In the genomic region with DNA sequence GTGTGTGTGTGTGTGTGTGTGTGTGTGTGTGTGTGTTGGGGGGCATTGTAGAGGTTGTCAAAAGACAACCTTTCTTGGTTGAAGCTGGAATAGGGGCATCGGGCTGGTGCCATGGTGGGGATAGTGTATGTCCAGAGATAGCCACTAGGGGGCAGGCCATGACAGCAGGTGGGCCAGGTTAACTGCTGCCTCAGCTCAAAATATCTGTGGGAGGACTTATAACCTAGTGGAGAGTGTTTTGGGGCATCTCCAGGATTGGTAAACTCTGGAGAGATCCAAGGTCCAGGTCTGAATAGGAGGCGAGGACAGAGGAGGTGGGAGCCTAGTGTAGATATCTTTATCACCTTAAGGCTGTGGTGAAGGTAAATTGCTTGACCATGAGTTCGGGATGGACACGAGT, we compare ENCODE assay signal across 8 mouse cellular contexts.
DNase-seq lines count a peak whose midpoint lies in the region; ATAC-seq and TF ChIP-seq lines count a peak whose summit lies in the region.

No protein-coding gene starts in this region.

- no peaks in the 10 kb centered on the region for H3K27me3 ChIP-seq in hindbrain, embryonic 11.5 days (ENCODE audit: control insufficient read depth, insufficient read depth, low read length)
- peaks cover 47% of the 10 kb centered on the region for H3K27me3 ChIP-seq in hindbrain, embryonic 13.5 days
- no peaks in the 10 kb centered on the region for H3K27me3 ChIP-seq in heart, embryonic 11.5 days (ENCODE audit: control insufficient read depth, insufficient read depth, low read length)
- H3K27me3 ChIP-seq in liver, embryonic 11.5 days (replicated peaks; ENCODE audit: control insufficient read depth, insufficient read depth, low read length) = no peaks in the 10 kb centered on the region
- H3K27me3 ChIP-seq in neural tube, embryonic 11.5 days (ENCODE audit: control insufficient read depth, insufficient read depth, low read length) = no peaks in the 10 kb centered on the region
- no peaks in the 10 kb centered on the region for H3K27me3 ChIP-seq in thymus, adult 2 months (ENCODE audit: control insufficient read depth, insufficient read depth, low read length)

- H3K4me1 ChIP-seq in hindbrain, embryonic 11.5 days (replicated peaks; ENCODE audit: control insufficient read depth, insufficient read depth, low read length) = no peaks in the 10 kb centered on the region
- H3K4me1 ChIP-seq in hindbrain, embryonic 13.5 days (replicated peaks) = peaks cover 13% of the 10 kb centered on the region
- 0 out of 2 replicates have a peak, but pooled peaks cover 2% of the 10 kb centered on the region for H3K4me1 ChIP-seq in heart, embryonic 11.5 days (ENCODE audit: control insufficient read depth, insufficient read depth, low read length)
- H3K4me1 ChIP-seq in liver, embryonic 11.5 days (replicated peaks; ENCODE audit: control insufficient read depth, insufficient read depth, low read length) = no peaks in the 10 kb centered on the region
- no peaks in the 10 kb centered on the region for H3K4me1 ChIP-seq in neural tube, embryonic 11.5 days (ENCODE audit: control insufficient read depth, insufficient read depth, low read length)
- no peaks in the 10 kb centered on the region for H3K4me1 ChIP-seq in thymus, adult 2 months (replicated peaks; ENCODE audit: control insufficient read depth, insufficient read depth, low read length)

- no peak for TF ChIP-seq POLR2A in thymus, adult 2 months (IDR thresholded peaks at IDR 0.05; ENCODE audit: control insufficient read depth, extremely low read depth, insufficient read depth, low read length, poor library complexity)

- peak; percentile 61; the same call in 1 of the 2 replicates for ATAC-seq in hindbrain, embryonic 11.5 days (ENCODE audit: low FRiP score)
- ATAC-seq in hindbrain, embryonic 13.5 days (ENCODE audit: low FRiP score) = no peak
- ATAC-seq in heart, embryonic 11.5 days (replicated peaks; ENCODE audit: insufficient number of reproducible peaks, low FRiP score, low TSS enrichment) = 0 out of 2 replicates have a peak, but pooled peaks have one; percentile 12
- peak; percentile 50; the same call in 1 of the 2 replicates for ATAC-seq in liver, embryonic 11.5 days (replicated peaks; ENCODE audit: low FRiP score)
- ATAC-seq in neural tube, embryonic 11.5 days (ENCODE audit: insufficient read depth, low FRiP score, low TSS enrichment) = peak; percentile 67; the same call in 1 of the 2 replicates

- no peak overlapping the region for H3K4me2 ChIP-seq in hindbrain, embryonic 11.5 days (replicated peaks; ENCODE audit: low read depth, low read length)
- H3K4me2 ChIP-seq in hindbrain, embryonic 13.5 days = no peak overlapping the region
- H3K4me2 ChIP-seq in heart, embryonic 11.5 days = no peak overlapping the region
- H3K4me2 ChIP-seq in liver, embryonic 11.5 days = no peak overlapping the region
- no peak overlapping the region for H3K4me2 ChIP-seq in neural tube, embryonic 11.5 days (ENCODE audit: low read depth)

- H3K4me3 ChIP-seq in hindbrain, embryonic 11.5 days (ENCODE audit: low read depth, low read length) = no peak overlapping the region
- H3K4me3 ChIP-seq in hindbrain, embryonic 13.5 days = no peak overlapping the region
- H3K4me3 ChIP-seq in heart, embryonic 11.5 days (ENCODE audit: low read depth, low read length) = no peak overlapping the region
- H3K4me3 ChIP-seq in liver, embryonic 11.5 days (ENCODE audit: low read depth, low read length) = no peak overlapping the region
- no peak overlapping the region for H3K4me3 ChIP-seq in neural tube, embryonic 11.5 days (ENCODE audit: low read depth, low read length)
- no peak overlapping the region for H3K4me3 ChIP-seq in thymus, adult 2 months (ENCODE audit: control insufficient read depth, insufficient read depth, low read length)

- H3K9ac ChIP-seq in hindbrain, embryonic 11.5 days (ENCODE audit: low read depth, low read length) = no peak overlapping the region
- H3K9ac ChIP-seq in hindbrain, embryonic 13.5 days = no peak overlapping the region
- H3K9ac ChIP-seq in heart, embryonic 11.5 days (ENCODE audit: low read depth, low read length) = no peak overlapping the region
- H3K9ac ChIP-seq in liver, embryonic 11.5 days (ENCODE audit: low read depth, low read length) = no peak overlapping the region
- H3K9ac ChIP-seq in neural tube, embryonic 11.5 days (ENCODE audit: low read length) = no peak overlapping the region

- H3K27ac ChIP-seq in hindbrain, embryonic 11.5 days (ENCODE audit: low read depth, low read length) = no peak overlapping the region
- H3K27ac ChIP-seq in hindbrain, embryonic 13.5 days = no peak overlapping the region
- no peak overlapping the region for H3K27ac ChIP-seq in heart, embryonic 11.5 days (ENCODE audit: low read depth, low read length)
- H3K27ac ChIP-seq in liver, embryonic 11.5 days (ENCODE audit: low read depth, low read length) = no peak overlapping the region
- no peak overlapping the region for H3K27ac ChIP-seq in neural tube, embryonic 11.5 days (ENCODE audit: low read depth, low read length)
- H3K27ac ChIP-seq in thymus, adult 2 months (ENCODE audit: control insufficient read depth, insufficient read depth, low read length) = no peak overlapping the region

- peak; percentile 51; the same call in 1 of the 2 replicates for TF ChIP-seq CTCF in thymus, adult 2 months (IDR thresholded peaks at IDR 0.05; ENCODE audit: borderline replicate concordance, control insufficient read depth, extremely low read depth, insufficient read depth, low read length, poor library complexity)

- H3K36me3 ChIP-seq in hindbrain, embryonic 11.5 days (ENCODE audit: control insufficient read depth, insufficient read depth, low read length) = no peaks in the 10 kb centered on the region
- H3K36me3 ChIP-seq in hindbrain, embryonic 13.5 days = no peaks in the 10 kb centered on the region
- no peaks in the 10 kb centered on the region for H3K36me3 ChIP-seq in heart, embryonic 11.5 days (ENCODE audit: control insufficient read depth, insufficient read depth, low read length)
- H3K36me3 ChIP-seq in liver, embryonic 11.5 days (ENCODE audit: control insufficient read depth, insufficient read depth, low read length) = no peaks in the 10 kb centered on the region
- no peaks in the 10 kb centered on the region for H3K36me3 ChIP-seq in neural tube, embryonic 11.5 days (ENCODE audit: control insufficient read depth, insufficient read depth, low read length)
- H3K36me3 ChIP-seq in thymus, adult 2 months (ENCODE audit: control insufficient read depth, insufficient read depth, low read length) = no peaks in the 10 kb centered on the region

- WGBS in hindbrain, embryonic 11.5 days = 68% methylated on average over 4 of the region's 4 CpGs
- WGBS in hindbrain, embryonic 13.5 days = 58% methylated on average over 4 of the region's 4 CpGs
- 58% methylated on average over 4 of the region's 4 CpGs for WGBS in heart, embryonic 11.5 days (ENCODE audit: insufficient replicate concordance)
- 61% methylated on average over 4 of the region's 4 CpGs for WGBS in liver, embryonic 11.5 days
- WGBS in neural tube, embryonic 11.5 days = 61% methylated on average over 4 of the region's 4 CpGs
- WGBS in thymus, adult 2 months = 63% methylated on average over 4 of the region's 4 CpGs

- peak; percentile 78 for DNase-seq in hindbrain, embryonic 11.5 days (ENCODE audit: low spot score)
- DNase-seq in embryo, embryonic 11.5 days (ENCODE audit: low read depth, low spot score) = peak; percentile 29
- DNase-seq in kidney, postnatal 14 days = peak; percentile 73
- no peak for DNase-seq in liver, embryonic 11.5 days (ENCODE audit: low spot score)
- peak; percentile 71 for DNase-seq in neural tube, embryonic 11.5 days (ENCODE audit: low spot score)
- peak; percentile 24 for DNase-seq in thymus, adult 2 months

- no peaks in the 10 kb centered on the region for H3K9me3 ChIP-seq in hindbrain, embryonic 11.5 days (ENCODE audit: control insufficient read depth, low read length)
- no peaks in the 10 kb centered on the region for H3K9me3 ChIP-seq in hindbrain, embryonic 13.5 days
- no peaks in the 10 kb centered on the region for H3K9me3 ChIP-seq in heart, embryonic 11.5 days (replicated peaks; ENCODE audit: control insufficient read depth, low read length)
- H3K9me3 ChIP-seq in liver, embryonic 11.5 days (ENCODE audit: control insufficient read depth, low read length) = no peaks in the 10 kb centered on the region
- H3K9me3 ChIP-seq in neural tube, embryonic 11.5 days (ENCODE audit: control insufficient read depth, low read length) = no peaks in the 10 kb centered on the region
